Comparison of ENCODE assay signal across 20 mouse cellular contexts in genomic region chr17:65787261-65787660, GRCm38 (mm10).
"Had no signal": no experiment of that assay in that cellular context is flagged by ENCODE, and none has a peak within 500 bp of the region (broad histone marks: within the 10 kb centered on the region; RNA-seq: fewer than 3 reads in every experiment).

No protein-coding gene starts in this region.

- H3K4me3 ChIP-seq: kidney, embryonic 15.5 days; left cerebral cortex, adult 2 months; liver, embryonic 13.5 days; midbrain, embryonic 12.5 days; myocyte; neural tube, embryonic 13.5 days; stomach, embryonic 15.5 days had no signal

- DNase-seq: kidney, postnatal 10 days; kidney, postnatal 36 days; layer of hippocampus, postnatal 36 days; liver, embryonic 13.5 days; lung, adult 2 months; lung, postnatal 14 days; lung, postnatal 4 days; retina, postnatal 1 day; right cerebral cortex, postnatal 25 days; spleen, adult 18-20 months; thymus, adult 2 months; thymus, postnatal 14 days; thymus, postnatal 4 days had no signal

- H3K27me3 ChIP-seq: kidney, embryonic 15.5 days; midbrain, embryonic 12.5 days; neural tube, embryonic 13.5 days; stomach, embryonic 15.5 days had no signal

- H3K27ac ChIP-seq: kidney, embryonic 15.5 days; left cerebral cortex, adult 2 months; liver, embryonic 13.5 days; midbrain, embryonic 12.5 days; neural tube, embryonic 13.5 days; stomach, embryonic 15.5 days had no signal

- H3K9me3 ChIP-seq: kidney, embryonic 15.5 days; liver, embryonic 13.5 days; midbrain, embryonic 12.5 days; neural tube, embryonic 13.5 days; stomach, embryonic 15.5 days had no signal

- ATAC-seq: midbrain, embryonic 16.5 days had no signal

- H3K4me2 ChIP-seq: kidney, embryonic 15.5 days; liver, embryonic 13.5 days; midbrain, embryonic 12.5 days; neural tube, embryonic 13.5 days; stomach, embryonic 15.5 days had no signal

- H3K36me3 ChIP-seq: stomach, embryonic 15.5 days had no signal

- H3K9ac ChIP-seq: kidney, embryonic 15.5 days; liver, embryonic 13.5 days; midbrain, embryonic 12.5 days; neural tube, embryonic 13.5 days; stomach, embryonic 15.5 days had no signal
